Mouse (Mus musculus) inflammation-experienced regulatory T-cells, adult 16 weeks (primary cell): ENCODE measurements around the gene Zmiz2. TPM values are rescaled to one million over a fixed set of nuclear protein-coding genes. Genes with fewer than 3 reads are reported as not detected.

ENCODE experiments used
- polyA plus RNA-seq: library from polyadenylated mRNA; unstranded; fragments of 100-300 nt; shearing (Covaris generic); gene quantifications from one replicate; pipeline ENCODE4 v1.2.1, GENCODE M21; 2017

Gene Zmiz2
- 28.4 TPM for polyA plus RNA-seq

DNA sequence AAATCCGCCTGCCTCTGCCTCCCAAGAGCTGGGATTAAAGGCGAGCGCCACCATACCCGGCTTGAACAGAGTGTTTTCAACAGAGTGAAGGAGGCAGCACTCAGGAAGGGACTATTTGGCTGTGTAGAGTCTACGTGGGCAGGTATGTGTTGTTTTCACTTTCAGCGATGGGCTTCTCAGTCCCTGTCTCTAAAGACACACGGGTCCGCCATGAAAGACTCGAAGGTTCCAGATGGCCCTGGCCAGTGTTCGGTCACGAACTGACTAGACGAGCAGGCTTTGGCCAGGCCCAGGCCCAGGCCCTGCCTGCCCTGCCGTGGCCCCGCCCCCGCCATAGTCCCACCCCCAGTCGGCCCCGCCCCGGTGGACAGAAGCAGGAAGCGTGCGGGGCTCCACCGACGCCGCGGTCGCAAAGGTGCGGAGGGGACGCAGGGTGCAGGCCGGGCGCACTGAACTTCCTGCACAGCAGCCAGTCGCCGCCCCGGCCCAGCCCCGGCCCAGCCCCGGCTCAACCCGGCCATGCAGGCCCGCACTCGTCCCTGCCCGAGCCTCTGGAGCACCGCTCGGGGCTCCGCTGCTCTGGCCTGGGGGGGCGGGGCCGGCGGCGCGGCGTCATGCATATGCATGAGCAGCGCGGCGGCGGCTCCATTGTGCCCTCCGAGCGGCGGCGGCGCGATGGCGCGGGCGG lies at the start of gene Zmiz2:
Gene Zmiz2, plus strand, starts transcription at position 349 of the 688 bp plus-strand sequence.

DNA sequence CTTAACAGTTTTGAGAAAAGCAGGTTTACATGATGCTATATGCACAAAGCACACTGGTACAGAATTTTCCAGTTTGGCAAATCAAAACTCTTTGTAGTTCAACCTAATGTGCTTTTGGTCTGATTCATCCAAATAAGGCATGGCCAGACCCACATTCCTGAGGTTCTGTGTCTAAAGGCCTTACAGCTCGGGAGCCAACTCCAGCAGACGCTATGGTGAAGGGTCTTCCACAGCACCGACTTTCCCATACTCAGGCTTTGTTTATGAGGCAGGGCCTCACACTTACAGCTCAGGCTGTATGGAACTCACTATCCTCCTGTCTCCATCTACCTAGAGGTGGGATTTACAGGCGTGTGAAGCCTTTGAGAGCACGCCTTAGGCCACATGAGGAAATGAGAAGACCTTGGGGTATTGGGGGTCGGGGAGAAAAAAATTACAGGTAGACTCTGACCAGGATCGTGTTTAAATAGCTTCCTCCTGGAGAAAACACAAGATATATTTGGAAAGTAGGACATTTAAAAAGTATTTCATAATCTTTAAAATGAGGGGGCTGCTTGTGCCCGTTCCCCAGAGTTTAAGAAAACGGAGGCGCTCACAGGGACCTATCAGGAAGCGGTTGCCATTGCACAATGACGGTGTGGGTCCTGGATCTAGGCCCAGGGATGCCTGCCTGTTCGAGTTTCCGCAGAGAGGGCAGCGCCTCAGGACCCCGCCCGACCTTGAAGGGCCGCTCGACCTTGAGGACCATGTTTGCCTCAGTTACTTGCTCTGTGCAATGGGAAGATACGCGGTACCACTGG lies 26.1 kb downstream of the Zmiz2 start, which contains the start of gene Ppia:
Gene Ppia, plus strand, starts transcription at position 693 of the 800 bp plus-strand sequence.

DNA sequence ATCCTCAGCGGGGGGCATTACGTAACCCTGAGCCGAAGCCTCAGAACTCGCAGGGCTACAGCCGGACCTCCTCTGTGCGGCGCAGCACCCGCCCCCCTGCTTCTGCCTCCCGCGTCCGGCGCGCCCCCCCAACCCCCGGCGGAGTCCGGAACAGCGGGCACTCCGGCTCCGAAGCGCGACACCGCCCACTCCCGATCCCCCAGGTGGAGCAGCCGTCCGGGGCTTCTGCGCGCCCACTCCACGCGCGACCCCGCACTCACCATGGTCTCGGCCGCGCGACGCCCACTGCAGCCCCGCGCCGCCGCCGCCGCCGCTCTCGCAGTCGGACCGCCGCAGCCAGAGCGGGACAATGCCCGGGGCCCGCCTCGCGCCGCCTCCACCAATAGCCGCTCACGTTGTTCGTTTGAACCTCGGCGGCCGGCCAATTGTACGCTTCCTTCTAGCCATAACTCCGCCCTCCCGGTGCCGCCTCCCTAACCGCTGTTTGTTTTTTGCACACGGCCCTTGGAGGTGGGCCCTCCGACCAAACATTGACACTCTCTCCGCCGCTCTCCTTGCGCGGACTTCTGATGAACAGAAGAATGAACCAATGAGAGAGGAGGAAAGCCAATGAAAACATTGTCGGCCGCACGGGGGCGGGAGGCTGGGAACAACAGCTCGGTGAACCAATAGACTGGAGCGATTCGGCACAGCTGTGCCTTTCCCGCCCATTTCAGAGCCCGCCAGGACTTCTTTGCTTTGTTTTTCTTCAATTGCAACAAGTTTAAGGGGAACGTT lies 55.4 kb downstream of the Zmiz2 start, which contains the start of gene H2afv:
Gene H2afv, minus strand, starts transcription at position 367 of the 777 bp plus-strand sequence.

Other genes starting within 250 kb of the Zmiz2 start
- 0.32 TPM for gene A730071L15Rik, start 189.0 kb upstream of the Zmiz2 start, polyA plus RNA-seq
- gene Nudcd3, start 188.7 kb upstream of the Zmiz2 start, polyA plus RNA-seq: 70.4 TPM
- gene Npc1l1, start 158.9 kb upstream of the Zmiz2 start, polyA plus RNA-seq: not detected
- 91.0 TPM for gene Ddx56, start 121.3 kb upstream of the Zmiz2 start, polyA plus RNA-seq
- gene Tmed4, start 114.2 kb upstream of the Zmiz2 start, polyA plus RNA-seq: 82.4 TPM
- gene Ogdh, start 97.4 kb upstream of the Zmiz2 start, polyA plus RNA-seq: 230 TPM
- gene Ppia, start 26.4 kb downstream of the Zmiz2 start, polyA plus RNA-seq: 4,290 TPM
- gene H2afv, start 55.4 kb downstream of the Zmiz2 start, polyA plus RNA-seq: 172 TPM
- 7.6 TPM for gene Purb, start 86.8 kb downstream of the Zmiz2 start, polyA plus RNA-seq
- 216 TPM for gene Myo1g, start 131.9 kb downstream of the Zmiz2 start, polyA plus RNA-seq
- 382 TPM for gene Ccm2, start 157.8 kb downstream of the Zmiz2 start, polyA plus RNA-seq
- gene Nacad, start 217.0 kb downstream of the Zmiz2 start, polyA plus RNA-seq: 1.6 TPM
- gene Tbrg4, start 237.0 kb downstream of the Zmiz2 start, polyA plus RNA-seq: 13.4 TPM
- not detected for gene Wap, start 249.6 kb downstream of the Zmiz2 start, polyA plus RNA-seq